Mouse (Mus musculus): Measurements from ENCODE around the gene 6430531B16Rik. TPM values are rescaled to one million over a fixed set of nuclear protein-coding genes. Genes with fewer than 3 reads are reported as not detected.

Gene 6430531B16Rik
- polyA plus RNA-seq (2017; shearing (Covaris generic)): 1 to 10 TPM in 1 of 2 experiments, under 1 TPM in 1; 0.39 to 1.9 TPM

DNA sequence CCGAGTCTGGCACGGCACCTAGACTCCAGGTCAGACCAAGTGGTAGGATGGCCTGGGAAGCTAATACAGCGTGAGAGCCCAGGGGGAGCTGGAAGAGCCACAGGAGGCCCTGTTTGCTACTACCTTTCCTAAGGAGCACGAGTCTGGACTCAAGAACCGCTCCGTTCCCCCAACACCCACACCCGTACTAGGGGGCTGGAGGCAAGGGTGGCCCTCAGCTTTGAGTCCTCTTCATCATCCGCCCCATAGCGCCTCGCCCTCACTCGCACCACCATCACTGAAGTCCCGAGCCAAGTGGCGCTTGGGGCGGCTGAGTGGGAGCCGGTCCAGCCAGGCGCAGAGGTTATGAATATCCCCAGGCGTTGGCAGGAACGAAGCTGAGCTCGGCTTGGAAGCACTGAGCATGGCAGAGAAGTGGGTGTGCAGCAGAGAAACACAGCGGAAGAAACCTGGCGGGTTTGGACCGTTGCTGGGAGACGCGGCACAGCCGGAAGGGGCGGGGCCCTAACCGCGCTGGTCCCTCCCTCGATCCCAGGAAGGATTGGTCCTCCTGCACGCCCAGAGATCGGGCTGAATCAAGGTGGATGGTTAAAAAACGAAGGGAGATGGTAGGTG, at the start of gene 6430531B16Rik:
TSS of gene 6430531B16Rik (minus strand) at position 478 of the 615 bp plus-strand sequence.

DNA sequence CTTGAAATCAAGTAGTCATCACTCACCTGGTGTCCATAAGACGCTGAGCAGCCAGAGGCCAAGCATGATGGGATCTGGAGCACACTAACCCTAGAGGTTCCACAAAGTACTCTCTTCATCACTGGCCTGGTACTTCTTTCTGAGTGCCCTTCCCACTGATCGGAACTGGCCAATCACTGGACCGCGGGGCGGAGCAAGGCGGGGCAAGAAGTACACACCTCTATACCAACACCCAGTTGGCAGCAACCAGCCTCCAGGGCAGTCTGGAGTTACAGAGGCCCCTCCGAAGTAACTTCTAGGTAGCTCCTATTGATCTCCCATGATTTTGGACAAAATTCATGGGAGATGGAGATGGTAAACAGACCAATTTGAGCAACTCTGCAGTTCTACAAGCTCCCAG, 13.9 kb upstream of the 6430531B16Rik start, which contains the start of gene Adam8:
TSS of gene Adam8 (minus strand) at position 157 of the 400 bp plus-strand sequence.

DNA sequence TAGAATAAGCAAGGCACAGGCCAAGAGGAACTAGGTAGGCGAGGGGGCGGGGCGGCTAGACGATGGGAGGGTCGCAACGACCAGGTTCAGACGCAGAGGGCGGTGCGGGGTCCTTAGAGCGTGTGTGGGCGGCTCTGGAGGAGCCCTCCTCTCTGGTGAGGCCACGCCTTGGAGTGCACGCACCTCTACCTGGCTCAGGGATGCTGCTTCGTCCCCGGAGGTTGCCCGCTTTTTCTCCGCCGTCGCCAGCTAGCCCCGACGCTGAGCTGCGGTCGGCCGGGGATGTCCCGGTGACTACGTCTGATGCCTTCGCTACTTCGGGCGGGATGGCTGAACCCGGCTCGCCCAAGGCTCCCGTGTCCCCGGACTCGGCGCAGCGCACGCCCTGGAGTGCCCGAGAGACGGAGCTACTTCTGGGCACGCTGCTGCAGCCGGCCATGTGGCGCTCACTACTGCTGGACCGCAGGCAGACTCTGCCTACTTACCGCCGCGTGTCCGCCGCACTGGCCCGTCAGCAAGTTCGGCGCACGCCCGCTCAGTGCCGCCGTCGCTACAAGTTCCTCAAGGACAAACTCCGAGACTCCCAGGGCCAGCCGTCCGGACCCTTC, 34.8 kb downstream of the 6430531B16Rik start, which contains the start of gene Utf1:
TSS of gene Utf1 (plus strand) at position 116 of the 608 bp plus-strand sequence.

Other genes starting within 250 kb of the 6430531B16Rik start
- under 1 TPM; 0.04 to 0.28 TPM for gene Adgra1, start 144.6 kb downstream of the 6430531B16Rik start, polyA plus RNA-seq (2017; shearing (Covaris generic))
- under 1 TPM; 0.70 to 0.91 TPM for gene Kndc1, start 84.1 kb downstream of the 6430531B16Rik start, polyA plus RNA-seq (2017; shearing (Covaris generic))
- 1 to 10 TPM; 5.4 to 9.6 TPM for gene Utf1, start 35.0 kb downstream of the 6430531B16Rik start, polyA plus RNA-seq (2017; shearing (Covaris generic))
- 10 to 100 TPM; 20.5 to 23.5 TPM for gene Adam8, start 13.8 kb upstream of the 6430531B16Rik start, polyA plus RNA-seq (2017; shearing (Covaris generic))
- gene Zfp511, start 57.6 kb upstream of the 6430531B16Rik start, polyA plus RNA-seq (2017; shearing (Covaris generic)): 10 to 100 TPM; 54.6 to 56.9 TPM
- 10 to 100 TPM; 30.8 to 44.8 TPM for gene Tubgcp2, start 57.9 kb upstream of the 6430531B16Rik start, polyA plus RNA-seq (2017; shearing (Covaris generic))
- under 1 TPM in 1 of 2 experiments, not detected in 1; 0.43 TPM for gene Msx3, start 70.3 kb upstream of the 6430531B16Rik start, polyA plus RNA-seq (2017; shearing (Covaris generic))
- gene Caly, start 103.8 kb upstream of the 6430531B16Rik start, polyA plus RNA-seq (2017; shearing (Covaris generic)): under 1 TPM; 0.13 to 0.23 TPM
- gene Prap1, start 114.6 kb upstream of the 6430531B16Rik start, polyA plus RNA-seq (2017; shearing (Covaris generic)): 1 to 10 TPM in 1 of 2 experiments, not detected in 1; 1.2 TPM
- gene Fuom, start 123.7 kb upstream of the 6430531B16Rik start, polyA plus RNA-seq (2017; shearing (Covaris generic)): 10 to 100 TPM; 12.4 to 13.2 TPM
- gene Paox, start 137.0 kb upstream of the 6430531B16Rik start, polyA plus RNA-seq (2017; shearing (Covaris generic)): 1 to 10 TPM; 4.2 to 4.9 TPM
- gene Echs1, start 137.7 kb upstream of the 6430531B16Rik start, polyA plus RNA-seq (2017; shearing (Covaris generic)): 10 to 100 TPM; 55.3 to 64.6 TPM
- gene Mtg1, start 158.8 kb upstream of the 6430531B16Rik start, polyA plus RNA-seq (2017; shearing (Covaris generic)): 10 to 100 TPM; 31.9 to 43.1 TPM
- 1 to 10 TPM in 1 of 2 experiments, not detected in 1; 1.3 TPM for gene Sprn, start 176.1 kb upstream of the 6430531B16Rik start, polyA plus RNA-seq (2017; shearing (Covaris generic))
- under 1 TPM; 0.42 to 0.65 TPM for gene Olfr522, start 186.0 kb upstream of the 6430531B16Rik start, polyA plus RNA-seq (2017; shearing (Covaris generic))
- not detected for gene Olfr523, start 194.5 kb upstream of the 6430531B16Rik start, polyA plus RNA-seq (2017; shearing (Covaris generic))
- gene Olfr524, start 227.2 kb upstream of the 6430531B16Rik start, polyA plus RNA-seq (2017; shearing (Covaris generic)): under 1 TPM; 0.09 to 0.12 TPM
- 1 to 10 TPM in 1 of 2 experiments, under 1 TPM in 1; 0.06 to 1.2 TPM for gene Cd163l1, start 239.5 kb upstream of the 6430531B16Rik start, polyA plus RNA-seq (2017; shearing (Covaris generic))

All from inflammation-experienced regulatory T-cells (primary cell).